Mouse (Mus musculus) activated CD4-positive, CD25-positive, alpha-beta regulatory T cell (primary cell): Measurements from ENCODE around the gene Hat1. TPM values are rescaled to one million over a fixed set of nuclear protein-coding genes. Genes with fewer than 3 reads are reported as not detected.

Experiments
- polyA plus RNA-seq, 2 experiments: library from polyadenylated mRNA; unstranded; fragments of 100-300 nt; shearing (Covaris generic); gene quantifications; one replicate each; pipeline ENCODE4 v1.2.1; 2017

Gene Hat1
- 10 to 100 TPM; 55.6 to 79.3 TPM for polyA plus RNA-seq

DNA sequence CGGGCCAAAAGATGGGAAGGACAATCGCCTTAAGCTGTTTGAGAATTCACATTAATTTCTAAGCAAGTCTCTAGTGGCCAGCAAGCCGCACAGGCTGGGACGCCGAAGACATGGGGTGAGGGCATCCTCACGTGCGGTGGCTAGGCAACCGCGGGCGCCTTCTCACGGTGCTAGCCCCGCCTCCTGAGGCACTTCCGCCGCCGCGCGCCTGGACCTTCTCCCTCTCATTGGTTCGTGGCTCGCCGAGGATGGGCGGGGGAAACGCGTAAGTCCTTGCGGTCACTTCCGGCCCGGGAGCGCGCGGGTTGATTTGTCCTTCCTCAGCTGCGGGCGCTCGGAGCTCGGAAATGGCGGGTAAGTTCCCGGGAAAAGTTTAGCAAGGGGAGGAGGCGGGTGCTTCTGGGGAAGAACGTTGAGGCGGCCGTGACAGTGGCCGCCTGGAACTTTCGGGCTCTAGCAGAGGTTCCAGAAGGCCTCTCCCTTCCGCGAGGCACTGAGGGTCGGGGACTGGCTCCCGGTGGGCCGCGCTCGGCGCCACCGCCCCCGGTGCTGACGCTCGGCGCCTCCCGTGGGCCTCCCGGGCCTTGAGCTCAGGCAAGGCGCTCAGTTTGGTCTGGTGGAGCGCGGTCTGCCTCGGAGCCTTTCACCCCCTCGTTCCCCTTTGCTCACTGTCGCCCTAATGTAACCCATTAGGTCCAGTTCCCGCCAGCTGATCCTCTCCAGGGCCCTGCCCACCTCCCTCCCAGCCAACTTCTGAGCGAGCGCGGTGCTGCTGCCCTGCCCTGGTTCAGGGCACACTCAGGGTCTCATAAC is at the start of gene Hat1:
Hat1 (plus strand) TSS at position 8 of the 813 bp plus-strand sequence.

DNA sequence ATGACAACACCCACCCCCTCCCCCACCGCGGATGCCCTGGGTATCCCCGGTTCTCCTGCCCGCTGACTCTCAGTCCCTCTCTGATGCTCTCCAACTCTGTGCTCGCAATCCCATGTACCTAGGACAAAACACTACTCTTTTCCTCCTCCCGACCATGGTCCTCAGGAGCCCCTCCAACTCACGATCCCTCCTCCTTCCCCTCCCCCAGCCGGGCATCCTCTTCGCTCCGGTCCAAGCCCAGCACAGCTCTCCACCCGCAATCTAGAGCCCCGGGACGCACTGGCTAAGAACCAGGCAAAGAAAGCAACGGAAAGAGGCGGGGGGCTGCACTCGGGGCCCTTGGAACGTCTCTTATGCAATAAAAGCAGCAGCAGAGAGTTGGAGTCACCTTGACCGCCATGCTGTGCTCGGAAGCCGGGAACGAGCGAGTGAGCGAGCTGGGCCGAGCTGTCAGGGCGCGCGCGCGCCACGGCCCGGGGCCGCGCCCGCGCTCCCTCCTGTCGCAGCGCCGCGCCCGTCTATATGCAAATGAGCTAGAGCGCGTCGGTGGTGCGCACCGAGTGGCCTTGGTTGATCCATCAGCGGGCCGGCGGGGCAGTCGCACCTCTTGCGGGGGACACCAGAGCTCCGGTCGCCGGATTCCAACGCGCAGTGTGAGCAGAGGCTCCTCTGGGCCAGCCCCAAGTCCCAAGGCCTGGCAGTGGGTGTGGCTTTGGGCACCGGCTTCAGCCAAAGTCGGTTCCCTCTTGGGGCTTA is 21.5 kb upstream of the Hat1 start, which contains the start of gene Slc25a12:
Slc25a12 (minus strand) TSS at position 625 of the 756 bp plus-strand sequence.

DNA sequence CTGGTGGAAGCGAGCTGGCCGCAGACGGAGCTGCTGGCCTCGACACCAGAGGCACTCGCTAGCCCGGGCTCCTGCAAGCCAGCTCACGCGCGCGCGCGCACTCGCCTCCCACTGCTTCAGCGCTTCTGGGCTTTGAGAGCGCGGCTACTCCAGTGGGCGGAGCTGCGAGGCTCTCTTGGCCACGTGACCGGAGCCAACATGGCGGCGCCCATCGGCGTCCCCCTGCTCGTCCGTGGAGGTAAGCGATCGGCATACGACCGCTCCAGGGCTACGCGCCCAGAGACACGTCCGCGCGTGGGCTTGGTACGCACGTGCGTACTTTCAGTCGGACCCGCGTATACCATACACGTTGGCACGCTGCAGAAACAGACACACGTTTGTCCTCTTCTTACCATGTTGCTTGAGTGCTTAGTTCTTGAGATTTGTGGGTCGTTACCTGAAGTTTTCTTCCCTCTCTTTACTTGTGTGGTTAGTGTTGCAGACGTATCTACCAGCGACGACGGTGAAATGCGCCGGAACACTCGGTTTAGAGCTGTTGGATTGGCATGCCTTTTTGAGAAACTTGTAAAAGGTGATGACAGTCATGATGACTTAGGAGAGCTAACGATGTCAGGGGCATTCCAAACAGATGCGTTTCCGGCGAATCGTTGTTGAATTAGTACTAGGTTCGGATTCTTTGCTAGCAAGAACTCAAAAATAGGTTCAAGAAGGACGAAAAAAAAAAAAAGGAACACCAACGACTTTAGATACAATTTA is 64.6 kb downstream of the Hat1 start, which contains the start of gene Metap1d:
Metap1d (plus strand) TSS at position 116 of the 756 bp plus-strand sequence.

Other genes starting within 250 kb of the Hat1 start
- 10 to 100 TPM; 48.3 to 55.0 TPM for gene Dync1i2, start 177.3 kb upstream of the Hat1 start, polyA plus RNA-seq
- 10 to 100 TPM; 87.7 to 92.5 TPM for gene Slc25a12, start 21.2 kb upstream of the Hat1 start, polyA plus RNA-seq
- 10 to 100 TPM; 12.6 to 13.3 TPM for gene Metap1d, start 64.3 kb downstream of the Hat1 start, polyA plus RNA-seq
- gene Dlx1, start 139.2 kb downstream of the Hat1 start, polyA plus RNA-seq: under 1 TPM in 1 of 2 experiments, not detected in 1; 0.16 TPM
- gene Dlx2, start 157.8 kb downstream of the Hat1 start, polyA plus RNA-seq: not detected